Mouse (Mus musculus) C2C12 (cell line): ENCODE measurements around the gene Mxd4.

ENCODE experiments used
- CTCF ChIP-seq: IDR thresholded peaks from one replicate; pipeline ENCODE4 v1.5.1; 2011; ENCODE audit not compliant: control insufficient read depth, insufficient read depth, insufficient read length
- MYOD1 ChIP-seq: IDR thresholded peaks from one replicate; pipeline ENCODE4 v1.6.1; 2011; ENCODE audit warnings: low read depth; ENCODE audit not compliant: control insufficient read depth, insufficient read length
- MYOG ChIP-seq: IDR thresholded peaks from one replicate; pipeline ENCODE4 v1.6.1; 2011; ENCODE audit not compliant: control insufficient read depth, insufficient read length; ENCODE audit errors: extremely low read depth
- USF1 ChIP-seq: IDR thresholded peaks from one replicate; pipeline ENCODE4 v1.6.1; 2011; ENCODE audit warnings: low read depth, mild to moderate bottlenecking, control low read depth, moderate library complexity

GRCm38 (mm10) chr5:34187601-34188316 lies at the start of gene Mxd4:
- TF ChIP-seq MYOG (no peak), CTCF (no peak), USF1 (peak; percentile 78), MYOD1 (no peak)
